Mouse (Mus musculus): ENCODE results near the gene Kiss1r.

- TF ChIP-seq CTCF (IDR thresholded peaks at IDR 0.05; ENCODE audit: insufficient read depth, low read depth, low read length) (peak; percentile 65; the same call in 1 of the 2 replicates), POLR2A (IDR thresholded peaks at IDR 0.05; ENCODE audit: insufficient read depth, low read depth, low read length) (no peak)
These were observed 41.5 kb downstream of the Kiss1r start for GRCm38 (mm10) chr10:79958140-79958816.
